Mouse (Mus musculus) embryonic fibroblast, embryonic 13.5 days (primary cell): ENCODE data around the gene Rnf44.

ENCODE experiments used
- CTCF ChIP-seq: IDR thresholded peaks from 2 replicates; pipeline ENCODE4 v1.5.1; 2011; ENCODE audit warnings: mild to moderate bottlenecking, control low read depth, low read length, moderate library complexity, borderline replicate concordance; ENCODE audit not compliant: insufficient read depth
- POLR2A ChIP-seq: IDR thresholded peaks from 2 replicates; pipeline ENCODE4 v1.6.1; 2011; ENCODE audit warnings: low read depth, mild to moderate bottlenecking, control low read depth, low read length, moderate library complexity

- TF ChIP-seq POLR2A = no peak
- TF ChIP-seq CTCF = no peak
Measured at GRCm38 (mm10) chr13:54665062-54665461, 28.6 kb downstream of the Rnf44 start.
